ENCODE assay signal across 9 mouse cellular contexts in genomic region chr11:25644767-25645622, GRCm38 (mm10).
DNase-seq lines count a peak whose midpoint lies in the region; ATAC-seq and TF ChIP-seq lines count a peak whose summit lies in the region.
"Had no signal": no experiment of that assay in that cellular context is flagged by ENCODE, and none has a peak within 500 bp of the region (broad histone marks: within the 10 kb centered on the region; RNA-seq: fewer than 3 reads in every experiment).

No protein-coding gene starts in this region.

- no peak for TF ChIP-seq CTCF in heart, postnatal 0 days (IDR thresholded peaks at IDR 0.05; ENCODE audit: low read depth)

- WGBS in heart, postnatal 0 days: 50% methylated on average over 22 of the region's 22 CpGs
- WGBS in forebrain, embryonic 15.5 days: 26% methylated on average over 22 of the region's 22 CpGs
- WGBS in neural tube, embryonic 13.5 days: 43% methylated on average over 22 of the region's 22 CpGs

- no peak for DNase-seq in heart, postnatal 0 days (ENCODE audit: low spot score)
- DNase-seq in heart, postnatal 25 days (ENCODE audit: low spot score): no peak
- DNase-seq in layer of hippocampus, adult 18-20 months (ENCODE audit: low spot score in 2 of 2): peak; percentile 34 to 62
- no peak for DNase-seq in adrenal gland, postnatal 4 days (ENCODE audit: low spot score in 2 of 2)
- DNase-seq in spleen, adult 12 weeks (ENCODE audit: low spot score): no peak
- DNase-seq in spleen, postnatal 36 days (ENCODE audit: low spot score in 2 of 2): no peak

- H3K4me3 ChIP-seq in heart, postnatal 0 days (ENCODE audit: low read depth, low read length): 0 out of 2 replicates have a peak overlapping the region, but pooled peaks have one; percentile 23
- H3K4me3 ChIP-seq in forebrain, embryonic 15.5 days: peak overlapping the region; percentile 28
- no peak overlapping the region for H3K4me3 ChIP-seq in neural tube, embryonic 13.5 days
- H3K4me3 ChIP-seq: myocyte had no signal

- H3K27me3 ChIP-seq in heart, postnatal 0 days (ENCODE audit: control insufficient read depth, insufficient read depth, low read length): no peaks in the 10 kb centered on the region
- no peaks in the 10 kb centered on the region for H3K27me3 ChIP-seq in forebrain, embryonic 15.5 days
- H3K27me3 ChIP-seq in neural tube, embryonic 13.5 days: no peaks in the 10 kb centered on the region

- intact Hi-C loops in heart, postnatal 25 days (cut with DNase I): no loop called here

- H3K9me3 ChIP-seq in heart, postnatal 0 days (replicated peaks; ENCODE audit: control insufficient read depth, low read length): no peaks in the 10 kb centered on the region
- no peaks in the 10 kb centered on the region for H3K9me3 ChIP-seq in forebrain, embryonic 15.5 days
- H3K9me3 ChIP-seq in neural tube, embryonic 13.5 days: no peaks in the 10 kb centered on the region

- H3K9ac ChIP-seq in heart, postnatal 0 days (replicated peaks; ENCODE audit: low read depth, low read length): no peak overlapping the region
- H3K9ac ChIP-seq in forebrain, embryonic 15.5 days (replicated peaks): peak overlapping the region; percentile 34; the same call in 1 of the 2 replicates
- H3K9ac ChIP-seq in neural tube, embryonic 13.5 days: no peak overlapping the region; the same call in 1 of the 2 replicates

- ATAC-seq in heart, postnatal 0 days (ENCODE audit: insufficient read depth, low read depth): no peak
- peak; percentile 59 for ATAC-seq in forebrain, embryonic 15.5 days (replicated peaks)
- ATAC-seq in neural tube, embryonic 13.5 days (ENCODE audit: low read depth): peak; percentile 81

- H3K27ac ChIP-seq in heart, postnatal 0 days (ENCODE audit: low read depth): no peak overlapping the region
- H3K27ac ChIP-seq in forebrain, embryonic 15.5 days (replicated peaks): peak overlapping the region; percentile 43
- H3K27ac ChIP-seq in neural tube, embryonic 13.5 days (replicated peaks): peak overlapping the region; percentile 83

- no peak for TF ChIP-seq EP300 in heart, postnatal 0 days (IDR thresholded peaks at IDR 0.05; ENCODE audit: low read depth)

- no peaks in the 10 kb centered on the region for H3K4me1 ChIP-seq in heart, postnatal 0 days (ENCODE audit: control insufficient read depth, insufficient read depth)
- H3K4me1 ChIP-seq in forebrain, embryonic 15.5 days: peaks cover 28% of the 10 kb centered on the region
- H3K4me1 ChIP-seq in neural tube, embryonic 13.5 days (replicated peaks): peaks cover 24% of the 10 kb centered on the region

- H3K36me3 ChIP-seq in heart, postnatal 0 days (replicated peaks; ENCODE audit: control insufficient read depth, insufficient read depth, low read length): no peaks in the 10 kb centered on the region
- H3K36me3 ChIP-seq in forebrain, embryonic 15.5 days: no peaks in the 10 kb centered on the region
- H3K36me3 ChIP-seq in neural tube, embryonic 13.5 days: no peaks in the 10 kb centered on the region

- peak overlapping the region; percentile 54 for H3K4me2 ChIP-seq in heart, postnatal 0 days (ENCODE audit: low read depth, low read length)
- peak overlapping the region; percentile 37 for H3K4me2 ChIP-seq in forebrain, embryonic 15.5 days (replicated peaks)
- peak overlapping the region; percentile 45 for H3K4me2 ChIP-seq in neural tube, embryonic 13.5 days

Comparison
In these comparisons a context has a peak if more than half of its experiments do, and no peak if none do; other contexts are left out.
1. DNase-seq: peak in layer of hippocampus, adult 18-20 months (2 of 2); none in heart, postnatal 0 days (single experiment), heart, postnatal 25 days (single experiment), adrenal gland, postnatal 4 days (0 of 2), spleen, adult 12 weeks (single experiment) and spleen, postnatal 36 days (0 of 2).
2. Peak in every context shown above with its lines, with median percentiles within 50 percentile points of each other: H3K4me2 ChIP-seq.